Mouse (Mus musculus): ENCODE measurements around the gene Mitf.
A peak's percentile ranks its signal among the peaks of the same experiment; 100 is the strongest.

Mitf gene

DNA sequence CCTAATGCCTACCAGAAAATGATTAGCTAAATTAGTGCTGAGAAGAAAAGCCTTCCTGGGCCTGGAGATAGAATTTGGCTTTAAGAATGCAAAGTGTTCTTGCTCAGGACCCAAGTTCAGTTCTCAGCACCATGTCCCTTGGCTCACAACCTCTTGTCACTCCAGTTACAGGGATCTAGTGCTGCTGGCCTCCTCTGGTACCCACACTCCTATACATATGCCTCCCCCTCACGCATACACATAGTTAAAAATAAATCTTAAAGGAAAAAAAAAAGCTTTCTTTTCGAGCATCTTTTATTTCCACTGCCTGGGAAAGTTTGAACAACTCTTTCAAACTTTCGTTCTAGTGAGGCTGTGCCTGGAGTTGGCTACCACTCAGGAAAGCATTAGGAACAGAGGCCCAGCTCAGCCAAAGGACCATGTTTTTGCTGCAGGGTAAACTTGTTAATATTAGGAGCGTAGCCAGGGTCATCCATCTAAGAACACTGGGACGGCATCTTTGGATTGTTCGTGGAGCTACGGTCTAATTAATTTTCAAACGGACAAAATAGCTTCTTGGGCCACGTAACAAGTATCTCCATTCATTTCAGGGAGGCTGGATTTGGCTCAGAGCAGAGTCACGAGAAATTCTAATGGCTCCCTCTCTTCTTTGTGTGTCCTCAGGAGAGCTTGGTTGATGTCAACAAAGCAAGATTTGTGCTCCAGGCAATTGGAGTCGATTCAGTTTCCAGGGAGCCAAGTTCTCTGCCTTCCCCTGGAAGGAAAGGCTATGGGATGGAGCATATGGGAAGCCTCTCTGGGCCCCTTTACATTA is 239.7 kb downstream of the Mitf start:
- DNase-seq (ENCODE audit: low spot score): no peak

DNA sequence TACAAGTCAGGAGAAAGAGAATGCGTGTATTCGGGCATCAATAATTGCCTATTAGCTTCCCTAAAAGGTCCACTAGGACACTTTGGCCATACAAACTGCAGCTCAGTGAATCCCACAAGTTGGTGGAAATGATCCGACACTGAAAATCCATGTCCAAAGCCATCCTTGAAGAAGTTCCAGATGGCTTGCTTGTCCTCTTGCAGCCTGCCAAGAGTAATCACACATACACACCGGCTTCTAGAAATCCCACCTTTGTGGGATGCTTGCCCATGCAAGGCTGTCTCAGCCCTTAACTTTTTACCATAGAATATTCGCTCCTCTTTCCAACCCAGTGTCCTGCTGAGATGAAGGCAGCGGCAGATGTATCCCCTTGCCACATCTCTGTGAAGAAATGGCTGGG is 240.9 kb downstream of the Mitf start:
- no peak for DNase-seq (ENCODE audit: low spot score)

DNA sequence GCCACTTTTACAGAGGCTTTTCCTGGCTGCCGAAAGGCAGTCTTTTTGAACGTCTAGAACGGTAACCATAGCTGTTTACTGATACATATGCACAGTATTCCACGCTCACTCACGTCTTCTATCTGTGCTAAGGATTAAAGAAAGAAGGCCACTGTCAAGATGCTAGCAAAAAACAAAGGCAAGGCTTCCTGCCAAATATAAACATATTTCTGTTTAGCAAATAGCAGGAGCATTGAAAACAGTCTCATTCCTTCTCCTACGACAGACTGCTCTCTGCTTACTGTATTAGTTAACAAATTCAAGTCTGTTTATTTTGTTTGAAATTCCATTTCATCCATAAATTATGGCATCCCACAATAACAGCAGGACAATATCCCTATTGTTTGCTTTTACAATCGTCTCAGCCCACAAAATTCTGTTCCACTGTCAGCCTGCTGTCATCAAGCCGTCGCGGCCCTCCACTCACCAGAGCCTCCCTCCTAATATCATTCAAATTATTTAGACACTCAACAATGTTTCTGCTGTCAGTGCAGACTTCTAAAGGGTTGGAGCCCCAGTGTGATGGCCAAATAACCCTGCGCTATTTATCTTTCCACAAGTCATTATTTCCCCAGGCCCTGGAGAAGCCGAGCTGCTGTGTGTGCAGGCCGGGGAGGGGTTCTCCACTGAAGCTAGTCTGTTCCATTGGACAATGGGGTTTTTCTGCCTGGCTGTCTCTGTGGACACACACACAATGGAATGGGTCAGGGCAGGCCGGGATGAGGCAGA is 242.0 kb downstream of the Mitf start:
- peak; percentile 81 for DNase-seq (ENCODE audit: low spot score)

GRCm38 (mm10) chr6:98049551-98049950 is 242.7 kb downstream of the Mitf start:
- DNase-seq (ENCODE audit: low spot score): no peak

GRCm38 (mm10) chr6:98061878-98062277 is 255.0 kb downstream of the Mitf start:
- DNase-seq (ENCODE audit: low spot score): no peak

GRCm38 (mm10) chr6:98064926-98065325 is 258.1 kb downstream of the Mitf start:
- no peak for DNase-seq (ENCODE audit: low spot score)

DNA sequence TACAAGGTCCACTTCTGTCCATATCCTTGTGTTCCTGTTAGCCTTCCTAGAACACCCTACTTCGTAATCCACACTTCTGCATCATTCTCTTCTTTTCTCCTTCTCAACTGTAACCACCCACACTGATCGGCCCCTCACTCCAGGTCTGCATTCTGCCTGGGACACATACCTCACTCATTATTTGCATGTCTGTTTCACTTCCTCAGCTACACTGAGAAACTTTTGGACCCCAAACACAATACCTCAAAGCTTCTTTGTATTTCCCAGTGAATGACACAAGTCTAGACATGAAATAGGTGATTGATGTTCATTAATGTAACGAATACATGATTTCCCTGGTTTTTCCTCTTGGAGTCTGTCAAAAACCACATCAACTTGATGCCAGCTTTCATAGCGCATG is 259.6 kb downstream of the Mitf start:
- DNase-seq (ENCODE audit: low spot score): no peak

Measured in embryo, embryonic 10 days (tissue).